Mouse (Mus musculus) regulatory T cell (primary cell): ENCODE measurements around the gene Cep170b.

Experiments
- in situ Hi-C: fragments of 300-600 bp; cut with MboI, MseI; formaldehyde crosslinking; loops from one replicate; pipeline ENCODE4 v1.15.1; 2025; ENCODE audit warnings: high pct_unique_total_duplicates

The Cep170b gene

DNA sequence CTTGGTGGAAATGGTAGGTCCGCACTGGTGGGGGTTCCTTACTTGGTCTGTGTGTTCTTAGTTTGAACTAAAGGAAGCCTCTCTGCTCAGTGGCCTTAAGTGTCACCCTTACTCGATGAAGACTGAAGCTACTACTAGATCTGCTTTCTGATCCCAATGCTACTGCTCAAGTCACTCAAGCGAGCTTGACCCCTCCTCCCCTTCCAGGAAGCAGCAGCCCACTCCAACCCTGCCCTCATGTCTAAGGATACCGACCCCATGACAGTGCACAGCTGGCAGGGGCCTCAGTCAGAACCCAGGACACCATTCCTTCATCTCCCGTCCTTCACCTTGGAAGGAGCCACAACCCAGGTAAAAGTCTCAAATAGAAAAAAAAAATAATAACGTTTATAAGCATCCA lies at the start of gene Cep170b:
TSS of gene Cep170b (plus strand) at position 240 of the 400 bp plus-strand sequence.
- in situ Hi-C loops: no loop called here

DNA sequence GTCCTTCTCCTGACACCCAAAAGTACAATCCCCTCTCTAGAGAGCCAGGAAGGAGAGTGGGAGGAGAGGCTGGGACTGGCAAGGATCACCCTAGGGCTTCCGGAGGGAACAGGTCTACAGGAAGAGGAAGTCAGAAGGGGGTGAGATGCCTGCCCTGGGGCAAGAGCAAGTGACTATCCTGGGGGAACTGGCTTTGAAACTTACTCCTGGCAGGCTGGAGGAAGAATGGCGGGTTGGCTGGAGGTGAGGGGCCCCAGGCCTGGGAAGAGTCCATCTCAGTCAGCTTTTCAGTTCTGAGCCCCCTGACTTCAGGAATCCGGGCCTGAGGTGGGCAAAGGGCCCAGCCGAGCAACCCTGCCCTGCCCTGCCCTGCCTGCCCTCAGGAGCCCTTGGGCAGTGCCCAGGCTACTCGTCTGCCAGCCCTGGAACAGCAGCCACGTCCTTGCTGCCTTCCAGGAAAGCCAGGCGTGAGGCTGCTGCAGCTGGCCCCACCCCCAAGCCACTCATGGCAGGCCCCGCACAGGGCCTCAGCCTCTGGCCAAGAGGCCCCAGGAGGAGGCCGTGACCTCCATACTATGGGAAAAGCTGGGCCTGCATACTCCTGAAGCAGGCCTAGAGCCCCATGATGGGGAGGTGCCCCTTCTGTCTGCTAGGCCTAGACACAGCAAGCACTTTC lies 49.4 kb upstream of the Cep170b start:
- in situ Hi-C loops: no loop called here

DNA sequence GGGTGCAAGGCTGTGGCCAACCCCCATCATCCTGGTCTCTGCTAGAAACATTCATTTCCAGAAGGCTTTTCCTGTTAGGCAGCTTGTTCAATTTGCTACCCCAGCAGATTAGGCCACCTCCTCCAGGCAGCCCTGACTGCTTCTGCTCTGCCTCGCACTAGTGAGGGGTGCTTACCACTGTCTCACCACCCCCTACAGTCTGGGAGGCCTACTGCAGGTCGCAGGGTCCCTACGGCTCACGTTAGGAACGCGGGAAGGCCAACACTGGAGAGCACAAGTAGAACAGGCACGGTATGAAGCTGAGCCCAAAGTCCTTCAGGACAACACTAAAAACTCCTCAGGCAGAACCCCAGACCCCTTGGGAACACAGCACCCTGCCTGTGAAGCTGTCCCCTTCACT lies 48.4 kb upstream of the Cep170b start:
- in situ Hi-C loops: no loop called here

DNA sequence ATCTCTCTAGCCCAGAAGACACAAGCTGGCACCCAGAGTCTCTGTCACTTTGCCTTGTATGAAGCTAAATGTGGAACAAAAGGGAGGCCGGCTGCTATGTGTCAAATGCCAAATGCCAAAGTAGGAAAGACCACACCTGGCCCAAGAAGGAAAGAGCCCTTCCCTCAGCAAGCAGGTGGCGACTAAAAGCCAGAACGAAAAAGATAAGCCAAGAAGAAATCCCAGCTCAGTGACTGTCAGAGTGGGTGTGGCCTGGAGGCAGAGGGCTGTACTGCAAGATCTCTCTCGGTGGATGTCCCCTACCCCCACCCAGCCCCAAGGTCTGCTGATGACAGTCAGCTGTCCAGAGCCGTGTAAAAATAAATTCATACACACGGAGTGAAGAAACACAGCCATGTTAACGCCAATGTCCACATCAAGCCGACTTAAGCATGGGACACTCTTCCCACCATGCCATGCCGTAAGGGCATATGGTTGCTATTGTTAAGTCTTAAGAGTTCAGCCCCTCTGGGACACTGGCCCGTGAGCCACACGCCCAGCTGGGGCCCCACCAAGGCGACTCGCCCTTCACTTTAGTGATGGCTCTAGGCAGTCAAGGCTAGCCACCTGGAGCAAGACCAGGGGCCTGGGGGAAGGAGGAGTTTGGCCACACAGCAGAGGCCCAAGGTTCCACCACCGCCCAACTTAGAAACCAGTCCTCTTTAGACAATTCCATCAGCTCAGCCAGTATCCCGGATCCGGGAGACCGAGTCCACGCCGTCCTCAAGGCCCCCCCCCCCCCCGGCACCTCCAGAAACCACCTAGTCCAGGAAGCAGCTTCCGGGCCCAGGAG lies 47.3 kb upstream of the Cep170b start:
- in situ Hi-C loops: no loop called here

DNA sequence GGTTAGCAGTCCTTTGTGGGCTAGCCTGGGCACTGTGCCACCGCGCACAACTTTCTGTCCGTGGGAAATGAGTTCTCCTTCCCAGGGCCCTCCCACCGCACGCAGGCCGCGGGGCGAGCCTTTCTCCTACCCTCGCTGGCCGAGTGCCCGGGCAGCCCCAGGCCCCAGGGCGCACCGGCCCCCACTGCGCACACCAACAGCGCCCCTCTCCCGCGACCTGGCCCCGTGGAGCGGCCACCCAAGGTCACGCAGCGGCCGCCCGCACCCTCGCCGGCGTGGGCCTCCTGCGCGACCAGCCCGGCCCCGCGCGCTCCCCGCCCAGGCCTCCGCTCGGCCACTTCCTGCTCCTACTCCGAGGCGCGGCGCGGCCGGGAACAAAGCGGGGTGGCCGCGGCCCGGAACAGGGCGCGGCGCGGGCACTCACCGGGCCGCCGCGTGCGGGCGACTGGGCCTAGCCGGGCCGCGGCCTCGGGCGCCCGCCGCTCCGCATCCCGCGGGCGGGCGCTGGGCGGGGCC lies 46.6 kb upstream of the Cep170b start:
- in situ Hi-C loops: no loop called here

DNA sequence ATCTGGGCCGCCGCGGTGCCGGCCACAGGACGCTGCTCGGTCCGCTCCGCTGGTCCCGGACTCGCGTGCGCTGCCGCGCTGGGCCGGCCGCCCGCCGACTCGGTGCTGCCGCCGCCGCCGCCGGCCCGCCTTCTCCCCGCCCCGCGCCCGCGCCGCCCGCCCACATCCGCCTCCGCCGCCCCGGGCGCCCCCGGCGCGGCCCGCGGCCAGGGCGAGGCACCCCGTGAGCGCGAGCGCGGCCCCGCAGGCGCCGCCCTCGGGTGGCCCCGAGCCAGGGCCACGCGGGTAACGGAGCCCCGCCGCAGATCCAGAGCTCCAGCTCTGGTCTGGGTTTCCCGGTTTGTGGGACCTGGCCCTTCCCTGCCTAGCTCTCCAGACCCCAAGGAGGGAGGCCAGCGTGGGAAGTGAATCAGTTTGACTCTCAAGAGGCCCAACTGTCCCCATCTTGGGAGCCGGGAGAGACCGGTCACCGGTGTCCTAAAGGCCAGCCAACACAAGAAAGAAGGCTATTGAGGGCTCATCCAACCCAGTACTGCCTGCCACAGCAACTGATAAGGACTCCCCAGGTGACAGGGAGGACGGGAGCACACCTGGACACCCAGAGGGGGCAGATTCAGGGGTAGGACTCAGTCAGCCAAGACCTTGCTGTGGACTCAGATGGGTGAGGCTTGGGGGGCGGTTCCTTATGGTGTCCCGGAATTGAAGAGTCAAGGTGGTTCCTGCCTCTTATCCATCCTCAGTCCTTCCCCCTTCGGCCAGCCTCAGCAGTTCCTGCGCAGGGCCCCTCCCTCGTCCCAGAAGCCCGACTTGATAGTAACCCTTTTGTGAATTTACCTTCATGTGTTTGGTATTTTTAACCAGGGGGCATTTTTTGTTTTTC lies 45.9 kb upstream of the Cep170b start, which contains the start of gene Akt1:
TSS of gene Akt1 (minus strand) at position 753 of the 880 bp plus-strand sequence.
- in situ Hi-C loops: no loop called here

DNA sequence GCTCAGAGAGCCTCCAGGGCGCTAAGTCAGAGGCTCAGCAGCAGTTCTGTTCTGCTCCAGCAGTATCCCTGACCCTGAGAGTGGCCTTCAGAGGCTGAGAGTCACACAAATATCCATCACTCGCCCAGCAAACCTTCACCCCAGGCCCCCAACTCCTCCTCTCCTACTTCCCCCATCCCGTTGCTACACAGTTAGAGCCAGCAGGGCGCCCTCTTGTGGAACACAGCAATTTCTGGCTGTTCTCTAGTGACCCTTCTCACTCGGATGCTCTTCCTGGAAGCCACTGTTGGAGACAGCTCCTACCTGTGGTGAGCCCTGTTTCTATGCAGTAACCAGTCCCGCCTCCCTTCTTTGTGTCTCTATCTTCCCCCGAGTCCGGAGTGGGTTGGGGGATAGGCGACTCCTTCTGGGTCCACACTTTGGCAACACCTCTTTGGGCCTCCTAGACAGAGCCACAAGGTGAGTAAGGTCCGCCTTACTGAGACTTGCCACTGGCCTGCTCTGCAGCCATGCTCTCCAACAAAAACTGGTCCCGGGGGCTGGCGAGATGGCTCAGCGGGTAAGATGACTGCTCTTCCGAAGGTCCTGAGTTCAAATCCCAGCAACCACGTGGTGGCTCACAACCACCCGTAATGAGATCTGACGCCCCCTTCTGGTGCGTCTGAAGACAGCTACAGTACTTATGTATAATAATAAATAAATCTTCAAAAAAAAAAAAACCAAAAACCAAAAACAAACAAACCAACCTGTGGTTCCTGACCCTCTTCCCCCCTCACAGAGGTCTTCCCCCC lies 44.8 kb upstream of the Cep170b start:
- in situ Hi-C loops: no loop called here

DNA sequence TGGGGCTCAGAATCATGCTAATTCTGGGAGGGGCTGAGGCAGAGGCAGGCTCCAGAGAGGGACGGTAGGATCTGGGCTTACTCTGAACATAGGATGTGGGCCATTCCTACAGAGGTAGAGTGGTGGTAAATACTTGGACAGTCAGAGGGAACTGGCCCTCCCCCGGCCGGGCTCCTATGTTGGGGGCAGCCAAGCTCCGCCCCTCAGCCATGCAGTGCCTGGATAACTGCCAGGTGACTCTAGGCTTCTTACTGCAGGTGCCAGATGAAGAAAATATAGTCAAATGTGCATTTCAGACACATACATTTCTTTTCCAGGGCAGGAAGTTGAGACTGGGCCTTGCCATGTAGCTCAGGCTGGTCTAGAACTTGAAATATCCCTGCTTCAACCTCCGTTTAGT lies 43.2 kb upstream of the Cep170b start:
- in situ Hi-C loops: no loop called here

DNA sequence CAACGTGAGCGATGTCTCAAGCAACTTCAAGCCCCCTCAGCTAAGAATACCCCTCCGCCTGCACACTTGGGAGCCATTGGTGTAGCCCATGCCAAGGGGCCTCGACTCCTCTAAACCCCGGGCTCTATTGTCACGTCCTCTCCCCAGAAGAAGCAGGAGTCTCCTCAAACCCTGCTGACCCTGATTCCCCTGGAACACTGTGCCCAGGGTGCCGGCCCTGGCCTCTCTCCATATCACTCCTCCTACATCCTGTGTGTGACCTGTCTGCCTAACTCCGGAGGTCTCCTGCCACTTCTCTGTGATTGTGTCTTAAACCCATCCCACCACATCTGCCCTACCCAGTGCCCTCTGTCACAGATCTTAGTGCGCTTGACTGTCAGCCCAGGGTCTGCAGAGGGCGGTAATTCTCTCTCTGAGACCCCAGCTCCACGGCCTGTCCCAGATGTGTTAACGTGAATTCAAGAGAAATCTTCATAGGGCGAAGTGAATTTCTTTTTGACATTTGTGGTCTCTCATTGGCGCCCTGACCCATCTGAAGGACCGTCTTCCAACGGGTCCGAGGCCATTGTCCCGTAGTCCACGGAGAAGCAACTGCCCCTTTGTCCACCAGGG lies 42.2 kb upstream of the Cep170b start:
- in situ Hi-C loops: no loop called here

DNA sequence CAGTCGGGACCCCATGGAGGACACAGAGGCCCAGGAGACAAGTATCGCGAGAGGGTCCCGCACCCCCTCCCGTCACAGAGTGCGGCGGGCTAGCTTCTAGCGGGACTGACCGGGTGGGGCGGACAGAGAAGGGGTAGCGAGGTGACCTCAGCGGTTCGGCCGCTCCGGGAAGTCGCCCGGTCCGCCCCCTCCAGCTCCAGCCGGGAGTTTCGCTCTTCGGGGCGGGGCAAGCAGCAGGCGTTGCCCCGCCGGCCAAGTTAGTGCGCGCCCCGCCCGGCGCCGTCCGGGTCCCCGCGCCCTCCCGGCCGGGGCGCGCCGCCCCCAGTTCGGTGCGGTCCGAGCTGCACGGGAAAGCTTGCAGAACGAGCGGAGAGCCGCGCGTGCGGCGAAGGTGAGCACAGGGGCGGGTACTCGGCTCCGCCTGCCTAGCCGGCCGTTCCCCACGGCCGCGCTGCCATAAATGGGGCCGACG lies 41.7 kb upstream of the Cep170b start, which contains the start of gene Zbtb42:
TSS of gene Zbtb42 (plus strand) at position 274 of the 472 bp plus-strand sequence.
- in situ Hi-C loops: no loop called here

DNA sequence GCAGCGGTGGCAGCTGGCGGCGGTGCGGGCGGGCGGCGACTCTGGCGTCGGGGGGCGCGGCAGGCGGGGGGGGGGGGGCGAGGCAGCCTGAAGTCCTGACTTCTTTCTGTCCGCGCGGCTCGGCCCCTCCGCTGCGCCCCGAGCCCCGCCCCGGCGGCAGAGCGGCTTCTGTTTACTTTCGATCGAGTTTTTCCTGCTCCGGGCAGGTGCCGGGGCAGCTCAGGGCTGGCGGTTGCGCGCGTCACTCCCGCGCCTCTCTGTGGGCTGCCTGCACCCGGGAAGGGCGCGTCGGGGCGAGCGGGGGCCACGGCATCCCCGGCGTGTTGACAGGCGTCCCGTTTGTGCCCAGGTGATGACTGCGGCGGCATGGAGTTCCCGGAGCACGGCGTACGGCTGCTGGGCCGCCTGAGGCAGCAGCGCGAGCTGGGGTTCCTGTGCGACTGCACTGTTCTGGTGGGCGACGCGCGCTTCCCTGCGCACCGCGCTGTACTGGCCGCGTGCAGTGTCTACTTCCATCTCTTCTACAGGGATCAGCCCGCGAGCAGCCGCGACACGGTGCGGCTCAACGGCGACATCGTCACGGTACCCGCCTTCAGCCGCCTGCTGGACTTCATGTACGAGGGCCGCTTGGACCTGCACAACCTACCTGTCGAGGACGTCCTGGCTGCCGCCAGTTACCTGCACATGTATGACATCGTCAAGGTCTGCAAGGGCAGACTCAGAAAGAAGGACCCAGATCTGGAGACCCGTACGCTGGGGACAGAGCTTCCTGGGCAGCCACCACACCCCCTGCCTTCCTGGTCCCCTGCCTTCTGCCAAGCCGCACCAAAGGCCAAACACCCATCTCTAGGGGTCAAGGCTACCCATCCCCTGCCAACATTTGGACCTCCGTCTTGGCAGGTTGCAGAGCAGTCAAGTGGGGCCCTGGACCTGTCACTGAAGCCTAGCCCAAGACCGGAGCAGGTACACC lies 40.9 kb upstream of the Cep170b start:
- in situ Hi-C loops: no loop called here

DNA sequence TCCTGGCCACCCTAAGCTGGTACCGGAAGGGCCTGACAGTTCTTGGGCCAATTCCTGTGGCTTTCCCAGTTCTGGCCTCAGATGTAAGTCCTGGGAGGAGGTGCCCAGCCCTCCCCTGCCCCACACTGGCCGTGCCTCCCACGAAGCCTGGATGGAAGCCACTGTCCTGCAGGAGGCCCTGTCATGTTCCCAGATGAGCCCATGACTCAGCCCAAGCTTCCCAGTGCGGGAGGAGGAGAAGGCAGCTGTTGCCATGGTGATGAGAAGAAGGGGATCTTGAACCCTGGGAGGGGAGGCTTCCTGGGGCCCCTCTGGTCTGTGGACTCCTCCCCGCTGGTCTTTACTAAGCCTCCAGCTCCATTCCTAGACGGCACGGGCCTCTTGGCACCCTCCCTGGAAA lies 36.9 kb upstream of the Cep170b start:
- in situ Hi-C loops: no loop called here

DNA sequence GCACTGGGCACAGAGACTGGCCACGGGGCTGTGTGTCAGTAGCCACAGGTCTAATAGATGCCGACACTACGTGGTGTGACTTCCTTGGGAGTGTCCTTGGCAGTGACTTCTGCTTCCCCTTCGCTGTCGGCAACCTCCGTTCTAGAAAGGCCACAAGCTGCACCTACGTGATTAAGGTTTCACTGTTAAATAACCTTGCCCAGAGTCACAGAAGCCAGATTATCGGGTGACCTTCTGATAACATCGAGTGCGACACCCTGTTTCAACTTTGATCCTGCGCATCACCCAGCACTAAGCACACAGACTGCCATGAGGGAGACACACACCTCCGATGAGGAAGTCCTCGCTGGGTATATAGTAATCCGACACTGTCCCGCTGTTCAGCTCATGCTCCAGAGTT lies 31.8 kb upstream of the Cep170b start:
- in situ Hi-C loops: no loop called here

DNA sequence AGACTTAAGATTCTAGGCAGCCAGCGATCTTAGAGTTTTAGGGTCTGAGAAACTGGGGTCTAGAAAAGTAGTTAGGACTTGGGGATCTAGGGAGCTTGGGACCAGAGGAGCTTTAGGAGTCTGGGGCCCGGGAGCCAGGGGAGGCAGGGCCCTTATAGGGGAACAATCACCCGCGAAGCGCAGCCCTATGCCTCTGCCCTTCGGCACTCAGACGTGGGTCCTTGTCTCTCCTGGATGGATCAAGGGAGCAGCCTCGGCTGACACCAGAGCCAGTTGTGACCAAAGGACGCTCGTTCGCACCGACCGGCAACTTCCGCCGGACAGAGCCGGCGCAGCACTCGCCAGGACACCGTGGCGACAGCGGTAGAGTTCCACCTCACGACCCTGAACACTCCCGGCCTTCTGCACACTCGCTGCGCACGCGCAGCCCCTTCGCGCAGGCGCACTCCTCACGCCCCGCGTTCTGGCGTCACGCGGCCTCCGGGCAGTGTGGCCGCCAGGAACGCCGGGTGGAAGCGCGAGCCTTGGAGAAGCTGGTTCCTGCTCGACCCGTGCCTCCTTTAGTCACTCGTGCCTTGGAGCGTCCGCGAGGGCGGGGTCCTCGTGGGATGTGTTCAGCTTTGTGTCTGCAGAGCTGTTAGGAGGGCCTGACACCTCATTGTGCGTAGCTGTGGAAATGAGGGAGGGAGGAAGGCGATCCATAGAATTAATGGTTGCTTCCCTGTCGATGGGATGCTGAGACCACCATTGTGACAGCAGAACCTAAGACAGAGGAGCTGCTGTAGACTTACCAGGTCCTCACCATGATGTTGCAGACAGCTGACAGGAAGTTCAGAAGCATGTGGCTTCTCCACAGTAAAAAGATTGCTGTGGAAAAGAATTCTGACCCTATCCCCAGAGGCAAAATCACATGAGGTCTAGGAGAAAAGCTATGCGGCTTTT lies 26.8 kb upstream of the Cep170b start:
- in situ Hi-C loops: no loop called here

DNA sequence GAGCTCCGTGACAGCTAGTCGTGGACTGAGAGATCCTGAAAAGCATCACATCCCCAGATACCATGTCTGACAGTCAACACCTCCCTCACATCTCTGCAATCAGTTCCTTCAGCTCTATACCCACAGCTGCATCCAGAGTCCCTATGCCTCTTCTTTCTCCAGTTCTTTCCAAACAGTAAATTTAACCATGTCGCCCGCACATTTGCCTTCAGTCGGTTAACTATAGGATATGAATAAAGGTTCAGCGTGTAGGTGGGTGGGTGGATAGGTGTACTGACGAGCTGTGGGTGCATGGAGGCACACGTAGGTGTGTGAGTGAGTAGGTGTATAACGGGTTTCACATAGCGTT lies 26.2 kb upstream of the Cep170b start:
- in situ Hi-C loops: no loop called here

DNA sequence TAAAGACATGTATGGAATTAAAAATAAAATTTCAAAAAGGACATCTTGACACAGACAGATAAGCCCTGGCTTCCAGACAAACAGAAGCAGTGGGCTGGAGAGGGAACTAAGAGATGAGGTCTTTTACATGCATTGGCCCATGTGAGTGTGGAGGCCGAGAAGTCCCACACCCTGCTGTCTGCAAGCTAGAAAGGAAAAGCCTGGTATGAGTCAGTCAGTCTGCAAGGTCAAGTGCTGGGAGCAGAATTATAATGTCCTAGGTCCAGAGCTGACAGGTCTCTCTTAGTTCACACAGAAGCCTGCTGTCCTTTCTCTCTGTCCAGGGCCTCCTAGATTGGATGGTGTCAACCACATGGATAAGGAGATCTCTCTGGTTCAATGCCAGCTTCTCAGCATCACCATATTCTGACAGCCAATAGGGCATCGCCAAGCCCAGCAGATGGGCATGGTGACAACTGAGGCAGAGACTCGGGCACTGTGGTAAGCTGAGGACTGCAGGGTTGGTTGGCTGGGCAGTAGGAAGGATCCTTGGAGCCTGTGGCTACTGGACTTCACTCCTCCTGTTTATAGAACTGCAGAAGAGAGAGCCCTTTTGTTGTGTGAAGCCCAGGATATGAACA lies 23.3 kb upstream of the Cep170b start:
- in situ Hi-C loops: no loop called here

DNA sequence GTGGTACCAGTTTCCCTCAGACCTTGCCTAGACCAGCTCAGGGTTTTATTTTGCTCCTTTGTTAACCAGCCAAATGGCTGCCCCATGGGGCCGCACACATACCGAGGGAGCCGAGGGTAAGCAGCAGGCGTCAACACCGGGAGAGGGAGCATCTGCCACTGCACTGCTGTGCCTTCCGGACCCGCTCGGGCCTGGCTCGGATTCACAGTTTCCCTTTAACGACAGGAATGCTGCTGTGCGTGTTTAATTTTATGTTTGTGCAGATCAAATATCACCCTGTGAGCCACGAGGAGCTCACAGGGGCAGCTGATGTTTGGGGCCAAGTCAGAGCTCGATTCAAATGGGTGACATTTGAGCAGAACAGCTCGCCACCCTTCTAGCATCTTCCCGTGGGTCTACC lies 19.7 kb upstream of the Cep170b start:
- in situ Hi-C loops: no loop called here
